Mouse (Mus musculus): ENCODE measurements around the gene Ccsap. TPM values are rescaled to one million over a fixed set of nuclear protein-coding genes. Genes with fewer than 3 reads are reported as not detected.

Gene Ccsap
- polyA plus RNA-seq (2015; fragmentation: Nextera tagmentation; extraction: Ambion mirVana), result 1.2 and 1.5 TPM in 2 replicates

GRCm38 (mm10) chr8:123859648-123860259 is at the start of gene Ccsap:
Ccsap (minus strand) TSS chr8:123860209.
- H3K4me3 ChIP-seq (ENCODE audit: low read depth, low read length), result peak within 1 kb of the TSS; percentile 93
- peaks cover 19% of the 10 kb centered on the region for H3K27me3 ChIP-seq (ENCODE audit: insufficient read depth, low read length)
- ATAC-seq (peak; percentile 62), DNase-seq (peak; percentile 65)
- H3K9ac ChIP-seq (replicated peaks), result peak within 1 kb of the TSS; percentile 86
- 0 out of 2 replicates have a peak, but pooled peaks cover 10% of the 10 kb centered on the region for H3K4me1 ChIP-seq (ENCODE audit: insufficient read depth)
- H3K4me2 ChIP-seq (ENCODE audit: low read depth, low read length), result peak within 1 kb of the TSS; percentile 98
- under 1% methylated on average over 45 of the region's 48 CpGs for WGBS (ENCODE audit: insufficient replicate concordance)
- no peaks in the 10 kb centered on the region for H3K36me3 ChIP-seq (replicated peaks; ENCODE audit: insufficient read depth, low read length)
- peak within 1 kb of the TSS; percentile 61 for H3K27ac ChIP-seq (ENCODE audit: low read depth)
- TF ChIP-seq CTCF (IDR thresholded peaks at IDR 0.05; ENCODE audit: low read depth), result no peak
- TF ChIP-seq EP300 (IDR thresholded peaks at IDR 0.05; ENCODE audit: low read depth), result no peak
- H3K9me3 ChIP-seq (ENCODE audit: low read length), result no peaks in the 10 kb centered on the region

- Histone ChIP-seq H3K4me3 (ENCODE audit: low read depth, low read length) (no peak overlapping the region), H3K4me1 (ENCODE audit: insufficient read depth) (no peaks in the 10 kb centered on the region), H3K27ac (ENCODE audit: low read depth) (no peak overlapping the region), H3K27me3 (ENCODE audit: insufficient read depth, low read length) (no peaks in the 10 kb centered on the region), H3K9me3 (ENCODE audit: low read length) (no peaks in the 10 kb centered on the region), H3K9ac (replicated peaks) (no peak overlapping the region), H3K4me2 (ENCODE audit: low read depth, low read length) (no peak overlapping the region), H3K36me3 (replicated peaks; ENCODE audit: insufficient read depth, low read length) (peaks cover 59% of the 10 kb centered on the region)
- DNase-seq (no peak), ATAC-seq (no peak)
- 94% methylated on average over 6 of the region's 6 CpGs for WGBS (ENCODE audit: insufficient replicate concordance)
- TF ChIP-seq CTCF (IDR thresholded peaks at IDR 0.05; ENCODE audit: low read depth) (no peak), EP300 (IDR thresholded peaks at IDR 0.05; ENCODE audit: low read depth) (no peak)
Observed at GRCm38 (mm10) chr8:123907604-123908003, 47.6 kb upstream of the Ccsap start.

GRCm38 (mm10) chr8:123902653-123903052 is 42.6 kb upstream of the Ccsap start:
- no peaks in the 10 kb centered on the region for H3K4me1 ChIP-seq (ENCODE audit: insufficient read depth)
- no peak overlapping the region for H3K4me3 ChIP-seq (ENCODE audit: low read depth, low read length)
- H3K36me3 ChIP-seq (replicated peaks; ENCODE audit: insufficient read depth, low read length), result peaks cover 58% of the 10 kb centered on the region
- H3K9ac ChIP-seq (replicated peaks), result no peak overlapping the region
- TF ChIP-seq EP300 (IDR thresholded peaks at IDR 0.05; ENCODE audit: low read depth), result no peak
- no peak for TF ChIP-seq CTCF (IDR thresholded peaks at IDR 0.05; ENCODE audit: low read depth)
- H3K4me2 ChIP-seq (ENCODE audit: low read depth, low read length), result no peak overlapping the region
- WGBS (ENCODE audit: insufficient replicate concordance), result 76% methylated on average over 7 of the region's 7 CpGs
- DNase-seq, result peak; percentile 56
- H3K27ac ChIP-seq (ENCODE audit: low read depth), result no peak overlapping the region
- H3K9me3 ChIP-seq (ENCODE audit: low read length), result no peaks in the 10 kb centered on the region
- H3K27me3 ChIP-seq (ENCODE audit: insufficient read depth, low read length), result no peaks in the 10 kb centered on the region
- ATAC-seq, result peak; percentile 62; the same call in 1 of the 2 replicates

GRCm38 (mm10) chr8:123899366-123899765 is 39.4 kb upstream of the Ccsap start:
- WGBS (ENCODE audit: insufficient replicate concordance), result 89% methylated on average over 7 of the region's 7 CpGs
- no peak for ATAC-seq
- no peaks in the 10 kb centered on the region for H3K9me3 ChIP-seq (ENCODE audit: low read length)

GRCm38 (mm10) chr8:123898576-123898975 is 38.6 kb upstream of the Ccsap start:
- Histone ChIP-seq H3K4me1 (ENCODE audit: insufficient read depth) (no peaks in the 10 kb centered on the region), H3K9ac (replicated peaks) (no peak overlapping the region), H3K9me3 (ENCODE audit: low read length) (no peaks in the 10 kb centered on the region), H3K36me3 (replicated peaks; ENCODE audit: insufficient read depth, low read length) (peaks cover 27% of the 10 kb centered on the region), H3K27ac (ENCODE audit: low read depth) (no peak overlapping the region), H3K4me2 (ENCODE audit: low read depth, low read length) (no peak overlapping the region), H3K27me3 (ENCODE audit: insufficient read depth, low read length) (peaks cover 26% of the 10 kb centered on the region), H3K4me3 (ENCODE audit: low read depth, low read length) (no peak overlapping the region)
- ATAC-seq, result no peak
- TF ChIP-seq CTCF (IDR thresholded peaks at IDR 0.05; ENCODE audit: low read depth) (no peak), EP300 (IDR thresholded peaks at IDR 0.05; ENCODE audit: low read depth) (no peak)
- DNase-seq, result no peak
- WGBS (ENCODE audit: insufficient replicate concordance), result 86% methylated on average over 5 of the region's 5 CpGs

More at GRCm38 (mm10) chr8:123899366-123899765, 39.4 kb upstream of the Ccsap start:
- DNase-seq, result no peak
- H3K27me3 ChIP-seq (ENCODE audit: insufficient read depth, low read length), result peaks cover 18% of the 10 kb centered on the region
- no peaks in the 10 kb centered on the region for H3K4me1 ChIP-seq (ENCODE audit: insufficient read depth)
- peaks cover 35% of the 10 kb centered on the region for H3K36me3 ChIP-seq (replicated peaks; ENCODE audit: insufficient read depth, low read length)
- H3K4me2 ChIP-seq (ENCODE audit: low read depth, low read length), result no peak overlapping the region
- TF ChIP-seq EP300 (IDR thresholded peaks at IDR 0.05; ENCODE audit: low read depth), result no peak
- TF ChIP-seq CTCF (IDR thresholded peaks at IDR 0.05; ENCODE audit: low read depth), result no peak
- no peak overlapping the region for H3K4me3 ChIP-seq (ENCODE audit: low read depth, low read length)
- H3K9ac ChIP-seq (replicated peaks), result no peak overlapping the region
- no peak overlapping the region for H3K27ac ChIP-seq (ENCODE audit: low read depth)

- Histone ChIP-seq H3K4me1 (ENCODE audit: insufficient read depth) (no peaks in the 10 kb centered on the region), H3K9ac (replicated peaks) (no peak overlapping the region), H3K9me3 (ENCODE audit: low read length) (no peaks in the 10 kb centered on the region), H3K27me3 (ENCODE audit: insufficient read depth, low read length) (peaks cover 44% of the 10 kb centered on the region), H3K36me3 (replicated peaks; ENCODE audit: insufficient read depth, low read length) (peaks cover 16% of the 10 kb centered on the region), H3K4me2 (ENCODE audit: low read depth, low read length) (no peak overlapping the region), H3K4me3 (ENCODE audit: low read depth, low read length) (no peak overlapping the region), H3K27ac (ENCODE audit: low read depth) (no peak overlapping the region)
- no peak for TF ChIP-seq EP300 (IDR thresholded peaks at IDR 0.05; ENCODE audit: low read depth)
- TF ChIP-seq CTCF (IDR thresholded peaks at IDR 0.05; ENCODE audit: low read depth), result no peak
- ATAC-seq (no peak), DNase-seq (no peak)
- 54% methylated on average over 10 of the region's 10 CpGs for WGBS (ENCODE audit: insufficient replicate concordance)
Observed at GRCm38 (mm10) chr8:123896774-123897173, 36.8 kb upstream of the Ccsap start.
